Mouse (Mus musculus) ovary, adult 10 weeks (tissue): ENCODE results near the gene 9530068E07Rik. TPM values are rescaled to one million over a fixed set of nuclear protein-coding genes. Genes with fewer than 3 reads are reported as not detected.

ENCODE experiments used
- polyA plus RNA-seq: library from polyadenylated mRNA; stranded (reverse); fragments of 350-450 nt; fragmentation: Illumina TruSeq; extraction: RNeasy Lipid Tissue Mini Kit (QIAGEN cat#74804); gene quantifications from one replicate; pipeline ENCODE4 v1.2.3, GENCODE M21; 2014

9530068E07Rik gene
- 247 TPM for polyA plus RNA-seq

DNA sequence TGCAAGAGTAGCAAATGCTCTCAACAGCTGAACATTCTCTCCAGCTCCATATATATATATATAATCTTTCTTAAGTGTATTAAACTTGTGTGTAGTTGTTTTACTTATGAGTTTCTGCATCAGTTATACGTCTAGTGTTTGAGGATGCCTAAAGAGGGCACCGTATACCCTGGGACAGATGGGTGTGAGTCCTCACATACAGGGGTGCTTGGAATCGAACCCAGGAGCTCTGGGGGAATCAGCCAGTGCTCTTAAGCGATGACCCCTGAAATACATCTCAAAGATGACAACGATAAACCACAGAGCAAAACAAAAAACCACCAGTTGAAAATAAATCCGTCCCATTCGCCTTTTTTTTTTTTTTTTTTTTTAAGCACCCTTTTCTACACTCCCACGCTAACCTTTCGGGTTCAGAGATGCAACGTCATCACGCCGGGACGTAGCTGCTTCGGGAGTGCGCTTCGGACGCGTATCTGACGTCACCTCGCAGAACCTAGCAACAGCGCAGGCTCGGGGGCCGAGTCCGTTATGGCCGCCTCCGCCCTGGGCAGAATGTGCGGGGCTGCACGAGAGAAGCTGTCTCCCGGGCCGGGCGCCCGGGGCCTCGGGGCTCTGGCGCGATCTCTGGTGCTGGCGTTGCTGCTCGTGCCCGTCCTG, at the start of gene 9530068E07Rik:
TSS of gene 9530068E07Rik (plus strand) at position 489 of the 657 bp plus-strand sequence.

GRCm38 (mm10) chr11:52360471-52361277, 35.6 kb upstream of the 9530068E07Rik start, which contains the start of gene Vdac1:
Vdac1 (plus strand) TSS chr11:52360860.

Other genes starting within 250 kb of the 9530068E07Rik start
- gene Olfr1371, start 182.4 kb upstream of the 9530068E07Rik start, polyA plus RNA-seq = not detected
- gene Skp1a, start 164.4 kb upstream of the 9530068E07Rik start, polyA plus RNA-seq = 1,268 TPM
- 29.5 TPM for gene Tcf7, start 113.4 kb upstream of the 9530068E07Rik start, polyA plus RNA-seq
- gene Vdac1, start 35.6 kb upstream of the 9530068E07Rik start, polyA plus RNA-seq = 249 TPM